Mouse (Mus musculus) hindbrain, embryonic 11.5 days (tissue): ENCODE data around the gene Pex14. TPM values are rescaled to one million over a fixed set of nuclear protein-coding genes. Genes with fewer than 3 reads are reported as not detected.
A peak's percentile ranks its signal among the peaks of the same experiment; 100 is the strongest.

ENCODE experiments used
- ATAC-seq: fragments of 200-750 bp; cut with Nextera tagmentation; 2 replicates; pipeline ENCODE4 v1.8.0; 2017; ENCODE audit warnings: mild to moderate bottlenecking, moderate TSS enrichment, moderate library complexity; ENCODE audit not compliant: low FRiP score
- DNase-seq: peaks from one replicate; pipeline ENCODE4 v3.0.0-alpha.2; 2015; ENCODE audit warnings: low spot score
- H3K27ac ChIP-seq: fragments of 300-500 bp; sonication (generic); 2 replicates; pipeline ENCODE4 v1.5.1; 2014; ENCODE audit warnings: mild to moderate bottlenecking, low read depth, low read length
- H3K27me3 ChIP-seq: fragments of 300-500 bp; sonication (generic); 2 replicates; pipeline ENCODE4 v1.6.1; 2014; ENCODE audit warnings: mild to moderate bottlenecking, low read length, moderate library complexity, mixed read lengths; ENCODE audit not compliant: control insufficient read depth, insufficient read depth
- H3K36me3 ChIP-seq: fragments of 300-500 bp; sonication (generic); 2 replicates; pipeline ENCODE4 v1.6.1; 2014; ENCODE audit warnings: mild to moderate bottlenecking, low read length, moderate library complexity, mixed read lengths; ENCODE audit not compliant: control insufficient read depth, insufficient read depth
- H3K4me1 ChIP-seq: fragments of 300-500 bp; sonication (generic); replicated peaks from 2 replicates; pipeline ENCODE4 v1.6.1; 2014; ENCODE audit warnings: low read length, mixed read lengths; ENCODE audit not compliant: control insufficient read depth, insufficient read depth
- H3K4me2 ChIP-seq: fragments of 300-500 bp; sonication (generic); replicated peaks from 2 replicates; pipeline ENCODE4 v1.6.1; 2014; ENCODE audit warnings: mild to moderate bottlenecking, low read depth, low read length
- H3K4me3 ChIP-seq: fragments of 300-500 bp; sonication (generic); 2 replicates; pipeline ENCODE4 v1.5.1; 2014; ENCODE audit warnings: low read depth, low read length
- H3K9ac ChIP-seq: fragments of 300-500 bp; sonication (generic); 2 replicates; pipeline ENCODE4 v1.6.1; 2014; ENCODE audit warnings: low read depth, low read length
- H3K9me3 ChIP-seq: fragments of 300-500 bp; sonication (generic); 2 replicates; pipeline ENCODE4 v1.6.1; 2016; ENCODE audit warnings: low read length; ENCODE audit not compliant: control insufficient read depth
- WGBS: fragments of 180-500 bp; shearing (Covaris S2); extraction: QIAGEN DNeasy Blood & Tissue Kit; methylation state at CpG from one replicate; pipeline ENCODE4 v1.1.7; 2014; 5-methylcytosine and 5-hydroxymethylcytosine counted together
- polyA plus RNA-seq: library from polyadenylated mRNA; unstranded; fragments of >200 nt; fragmentation: Nextera tagmentation; extraction: Ambion mirVana; gene quantifications from 2 replicates; pipeline ENCODE4 v1.2.1, GENCODE M21; 2014

Pex14 gene
- polyA plus RNA-seq, 1 experiment from 2014 or later, result 29.9 TPM

DNA sequence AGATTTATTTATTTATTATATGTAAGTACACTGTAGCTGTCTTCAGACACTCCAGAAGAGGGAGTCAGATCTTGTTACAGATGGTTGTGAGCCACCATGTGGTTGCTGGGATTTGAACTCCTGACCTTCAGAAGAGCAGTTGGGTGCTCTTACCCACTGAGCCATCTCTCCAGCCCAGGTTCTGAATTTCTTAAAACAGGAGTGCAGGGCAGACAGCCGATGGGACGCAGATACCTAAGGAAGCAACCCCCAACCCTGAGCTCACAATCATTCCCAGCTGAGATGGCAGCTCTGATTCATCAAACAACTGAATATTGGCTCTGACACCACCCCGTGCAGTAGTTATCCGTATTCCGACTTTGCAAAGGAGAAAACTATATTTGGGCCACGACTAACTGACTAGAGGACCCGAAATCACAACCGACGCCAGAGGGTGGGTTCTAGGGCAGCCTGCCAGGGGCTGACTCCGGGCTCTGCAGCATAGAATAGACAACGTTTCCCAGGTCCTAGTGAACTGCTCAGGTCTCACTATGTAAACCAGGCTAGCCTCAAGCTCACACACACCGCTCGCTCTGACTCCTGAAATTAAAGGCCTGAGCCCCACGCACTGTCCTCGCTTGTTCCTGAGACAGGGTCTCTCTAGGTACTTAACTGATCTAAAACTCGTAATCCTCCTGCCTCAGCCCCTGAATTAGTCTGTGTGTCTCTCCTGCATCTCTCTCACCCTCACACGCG lies 36.6 kb upstream of the Pex14 start:
- WGBS, result 70% methylated on average over 18 of the region's 18 CpGs
- Histone ChIP-seq H3K9me3 (no peaks in the 10 kb centered on the region), H3K36me3 (no peaks in the 10 kb centered on the region), H3K4me1 (no peaks in the 10 kb centered on the region), H3K27me3 (no peaks in the 10 kb centered on the region), H3K4me2 (peak overlapping the region; percentile 53), H3K4me3 (peak overlapping the region; percentile 61), H3K9ac (peak overlapping the region; percentile 69), H3K27ac (no peak overlapping the region; the same call in 1 of the 2 replicates)
- peak; percentile 26 for DNase-seq
- ATAC-seq, result no peak

GRCm38 (mm10) chr4:149133395-149133794 lies 33.7 kb upstream of the Pex14 start:
- no peak overlapping the region for H3K27ac ChIP-seq
- no peaks in the 10 kb centered on the region for H3K36me3 ChIP-seq
- no peaks in the 10 kb centered on the region for H3K27me3 ChIP-seq
- H3K9me3 ChIP-seq, result no peaks in the 10 kb centered on the region
- DNase-seq (no peak), ATAC-seq (no peak)
- no peaks in the 10 kb centered on the region for H3K4me1 ChIP-seq
- H3K4me2 ChIP-seq, result no peak overlapping the region
- WGBS, result 88% methylated on average over 5 of the region's 5 CpGs
- no peak overlapping the region for H3K4me3 ChIP-seq
- H3K9ac ChIP-seq, result no peak overlapping the region

DNA sequence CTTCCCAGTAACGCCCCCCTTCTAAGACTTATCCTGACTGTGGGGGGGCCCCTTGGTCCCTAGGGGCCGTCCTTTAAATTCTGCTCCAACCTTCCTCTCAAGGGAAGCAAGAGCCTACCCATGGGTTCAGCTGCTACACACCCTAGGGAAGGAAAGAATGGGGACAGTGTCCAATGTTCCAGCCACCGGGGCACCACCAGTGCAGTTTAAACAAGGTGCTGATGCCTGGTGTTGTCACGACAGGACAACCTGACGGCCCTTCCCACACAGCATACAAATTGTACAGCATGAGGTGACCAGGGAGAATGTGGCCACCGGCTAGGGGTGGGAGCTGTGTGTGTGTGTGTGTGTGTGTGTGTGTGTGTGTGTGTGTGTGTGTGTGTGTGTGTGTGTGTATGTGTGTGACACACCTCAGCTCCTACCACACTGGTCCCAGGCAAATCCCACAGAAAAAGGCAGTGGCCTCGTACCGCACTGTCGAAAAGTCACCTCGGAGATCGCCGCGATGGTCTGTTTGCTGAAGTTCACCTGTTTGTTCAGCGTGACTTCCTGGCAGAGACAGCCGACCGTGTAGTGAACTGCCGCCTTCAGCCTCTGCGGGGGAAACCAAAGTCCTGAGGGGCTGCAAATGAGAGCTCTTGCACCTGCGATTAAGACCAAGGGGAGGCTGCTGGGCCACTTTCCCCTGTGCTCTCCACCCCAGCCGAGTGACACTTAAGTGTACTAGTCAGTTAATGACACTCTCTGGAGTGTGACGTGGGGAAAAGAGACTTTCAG lies 32.3 kb upstream of the Pex14 start:
- H3K9ac ChIP-seq, result no peak overlapping the region
- no peaks in the 10 kb centered on the region for H3K4me1 ChIP-seq
- no peak overlapping the region for H3K27ac ChIP-seq
- H3K27me3 ChIP-seq, result no peaks in the 10 kb centered on the region
- ATAC-seq, result no peak
- WGBS, result 88% methylated on average over 21 of the region's 21 CpGs
- H3K4me3 ChIP-seq, result no peak overlapping the region
- no peaks in the 10 kb centered on the region for H3K36me3 ChIP-seq
- H3K4me2 ChIP-seq, result no peak overlapping the region
- DNase-seq, result no peak
- no peaks in the 10 kb centered on the region for H3K9me3 ChIP-seq

DNA sequence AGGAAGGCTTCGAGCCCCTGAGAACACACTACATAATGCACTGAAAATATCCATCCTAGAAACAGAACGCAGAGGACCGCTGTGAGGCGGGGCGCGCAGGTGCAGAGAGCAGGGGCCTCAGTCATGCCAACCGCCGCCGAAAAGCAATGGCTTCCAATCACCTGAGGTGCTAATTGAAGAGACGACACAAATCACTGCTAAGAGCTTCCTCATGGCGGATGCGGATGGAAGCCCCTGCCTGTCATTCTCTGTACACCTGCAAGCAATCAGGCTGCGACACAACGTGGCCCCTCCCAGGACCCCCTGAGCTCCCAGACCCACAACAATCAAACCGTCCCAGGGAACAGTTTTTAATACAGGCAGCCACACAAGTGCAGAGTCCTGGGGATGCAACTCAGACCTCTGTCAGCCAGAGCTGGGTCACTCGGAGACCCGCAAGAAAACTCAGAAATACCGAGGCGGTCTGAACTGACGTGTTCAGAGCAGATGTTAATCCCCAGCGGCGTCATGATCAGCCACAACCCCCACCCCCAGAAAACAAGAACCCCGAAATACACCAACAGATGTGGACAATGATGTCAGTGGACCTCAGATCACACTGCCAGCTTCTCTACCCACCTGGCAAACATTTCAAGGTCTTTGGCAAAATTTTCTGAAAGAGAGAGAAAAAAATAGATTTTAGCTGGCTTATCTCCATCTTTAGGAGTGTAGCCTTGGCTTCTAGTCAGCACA lies 31.5 kb upstream of the Pex14 start:
- DNase-seq (no peak), ATAC-seq (no peak)
- no peak overlapping the region for H3K4me3 ChIP-seq
- no peak overlapping the region for H3K4me2 ChIP-seq
- no peaks in the 10 kb centered on the region for H3K9me3 ChIP-seq
- H3K27me3 ChIP-seq, result no peaks in the 10 kb centered on the region
- H3K4me1 ChIP-seq, result no peaks in the 10 kb centered on the region
- WGBS, result 89% methylated on average over 23 of the region's 23 CpGs
- H3K36me3 ChIP-seq, result no peaks in the 10 kb centered on the region
- no peak overlapping the region for H3K27ac ChIP-seq
- no peak overlapping the region for H3K9ac ChIP-seq

DNA sequence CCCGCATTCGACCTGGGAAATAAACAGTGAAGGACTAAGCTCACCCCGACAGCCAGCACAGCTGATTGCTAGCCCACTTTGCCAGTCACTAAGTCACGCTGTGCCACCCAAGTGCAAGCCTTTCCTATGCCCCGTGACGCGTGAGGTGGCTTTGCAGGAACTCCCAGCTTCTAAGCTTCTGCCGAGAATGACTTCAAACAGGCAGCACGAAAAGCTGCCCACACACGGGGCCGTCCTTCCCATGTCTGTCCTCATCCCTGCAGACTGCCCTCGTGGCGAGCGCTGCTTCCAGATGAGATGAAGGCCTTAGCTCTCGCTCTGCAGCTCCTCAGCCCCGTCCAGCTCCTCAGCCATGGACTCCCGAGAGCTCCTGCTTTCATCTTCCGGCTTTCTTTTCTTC lies 28.8 kb upstream of the Pex14 start:
- no peak for DNase-seq
- WGBS, result 77% methylated on average over 18 of the region's 18 CpGs
- no peaks in the 10 kb centered on the region for H3K27me3 ChIP-seq
- no peak overlapping the region for H3K9ac ChIP-seq
- H3K4me1 ChIP-seq, result no peaks in the 10 kb centered on the region
- no peaks in the 10 kb centered on the region for H3K9me3 ChIP-seq
- H3K4me2 ChIP-seq, result no peak overlapping the region
- no peak overlapping the region for H3K27ac ChIP-seq
- ATAC-seq, result no peak
- H3K36me3 ChIP-seq, result no peaks in the 10 kb centered on the region
- H3K4me3 ChIP-seq, result no peak overlapping the region

DNA sequence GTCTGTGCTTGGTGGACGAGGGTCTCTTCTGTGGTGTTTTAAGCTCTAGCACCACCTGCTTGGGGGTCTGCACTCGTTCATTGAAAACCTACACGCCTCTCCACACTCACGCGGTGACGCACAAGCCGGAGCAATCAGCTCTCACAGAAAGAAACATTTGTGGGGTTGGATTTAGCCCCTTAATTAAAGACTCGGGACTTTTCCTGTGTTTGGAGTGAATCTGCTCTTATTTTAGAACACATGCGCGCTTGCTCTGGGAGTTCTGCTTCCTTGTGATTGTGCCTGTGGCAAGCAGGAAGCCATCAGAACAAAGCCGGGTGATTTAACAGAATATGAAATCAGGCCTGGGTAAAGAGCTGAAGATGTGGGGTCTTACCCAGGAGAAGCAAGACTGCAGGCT lies 27.0 kb upstream of the Pex14 start, which contains the start of gene Cort:
TSS of gene Cort (minus strand) at position 101 of the 400 bp plus-strand sequence.
- Histone ChIP-seq H3K9ac (no peak within 1 kb of the TSS), H3K4me3 (no peak within 1 kb of the TSS), H3K4me1 (no peaks in the 10 kb centered on the region), H3K36me3 (no peaks in the 10 kb centered on the region), H3K4me2 (no peak within 1 kb of the TSS), H3K9me3 (no peaks in the 10 kb centered on the region), H3K27ac (no peak within 1 kb of the TSS), H3K27me3 (no peaks in the 10 kb centered on the region)
- no peak for ATAC-seq
- DNase-seq, result no peak
- 87% methylated on average over 11 of the region's 11 CpGs for WGBS

- DNase-seq (no peak), ATAC-seq (no peak)
- Histone ChIP-seq H3K27ac (no peak overlapping the region), H3K4me2 (no peak overlapping the region), H3K36me3 (no peaks in the 10 kb centered on the region), H3K4me3 (no peak overlapping the region), H3K27me3 (no peaks in the 10 kb centered on the region), H3K9me3 (no peaks in the 10 kb centered on the region), H3K9ac (no peak overlapping the region), H3K4me1 (no peaks in the 10 kb centered on the region)
- 78% methylated on average over 6 of the region's 6 CpGs for WGBS
Observed at GRCm38 (mm10) chr4:149126115-149126509, 26.4 kb upstream of the Pex14 start.

DNA sequence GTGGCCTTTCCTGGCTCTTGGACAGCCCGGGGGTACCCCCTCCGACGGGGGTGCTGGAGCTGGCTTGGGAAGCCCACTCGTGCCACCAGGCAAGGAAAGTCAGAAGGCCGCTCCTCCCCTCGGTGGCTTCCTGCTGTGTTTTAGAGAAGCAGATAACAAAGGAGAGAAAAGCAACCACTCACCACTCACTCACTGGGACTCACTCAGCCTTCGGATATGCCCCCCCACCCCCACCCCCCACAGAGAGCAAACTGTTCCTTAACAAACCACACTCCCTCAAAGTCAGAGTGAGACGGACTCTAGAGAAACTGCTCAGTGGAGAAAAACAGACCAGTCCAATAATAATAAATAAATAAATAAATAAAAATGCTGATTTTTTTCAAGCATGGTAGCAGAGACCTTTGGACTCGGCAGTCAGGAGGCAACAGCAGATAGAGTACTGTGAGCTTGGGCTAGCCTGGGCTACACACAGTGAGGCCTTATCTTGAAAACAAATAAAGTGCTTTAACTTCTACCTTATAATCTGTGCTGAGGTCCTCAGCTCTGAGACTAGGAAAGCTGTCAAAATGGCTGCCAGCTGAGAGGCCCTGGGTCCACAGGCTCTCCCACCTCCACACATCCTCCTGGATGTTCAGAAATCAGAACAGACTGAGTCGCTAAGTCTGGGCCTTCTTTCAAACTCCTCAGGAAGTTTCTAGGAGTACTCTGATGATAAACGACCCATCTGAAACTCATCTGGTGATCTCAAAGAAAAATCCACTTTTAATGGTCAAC lies 25.9 kb upstream of the Pex14 start:
- H3K27me3 ChIP-seq, result no peaks in the 10 kb centered on the region
- 39% methylated on average over 11 of the region's 11 CpGs for WGBS
- H3K4me3 ChIP-seq, result no peak overlapping the region
- no peaks in the 10 kb centered on the region for H3K4me1 ChIP-seq
- H3K9me3 ChIP-seq, result no peaks in the 10 kb centered on the region
- H3K9ac ChIP-seq, result no peak overlapping the region
- H3K27ac ChIP-seq, result no peak overlapping the region
- ATAC-seq (no peak), DNase-seq (no peak)
- no peaks in the 10 kb centered on the region for H3K36me3 ChIP-seq
- H3K4me2 ChIP-seq, result no peak overlapping the region
